Mouse (Mus musculus) layer of hippocampus, postnatal 25 days (tissue): ENCODE data around the gene Emid1. TPM values are rescaled to one million over a fixed set of nuclear protein-coding genes. Genes with fewer than 3 reads are reported as not detected.

Experiments
- total RNA-seq, 2 experiments: library from RNA; stranded (reverse); gene quantifications; 2 replicates each; pipeline ENCODE4 v1.2.3; 2021

Gene Emid1
- total RNA-seq, 2 experiments from 2014 or later: 8.8 to 10.6 TPM

Other genes starting within 250 kb of the Emid1 start
- gene Nefh, start 204.2 kb downstream of the Emid1 start, total RNA-seq: 10 to 100 TPM; 37.9 to 39.0 TPM
- gene Ap1b1, start 165.4 kb downstream of the Emid1 start, total RNA-seq: 100 to 1,000 TPM; 134 to 146 TPM
- gene Rasl10a, start 94.1 kb downstream of the Emid1 start, total RNA-seq: 10 to 100 TPM; 76.8 to 94.0 TPM
- gene Gas2l1, start 86.9 kb downstream of the Emid1 start, total RNA-seq: 10 to 100 TPM; 92.4 to 95.2 TPM
- gene Rhbdd3, start 53.3 kb downstream of the Emid1 start, total RNA-seq: 10 to 100 TPM; 20.7 to 23.6 TPM
- gene Ewsr1, start 53.0 kb downstream of the Emid1 start, total RNA-seq: 100 to 1,000 TPM; 260 to 353 TPM
- 10 to 100 TPM; 13.0 to 14.3 TPM for gene Kremen1, start 109.3 kb upstream of the Emid1 start, total RNA-seq